Mouse (Mus musculus) heart, embryonic 10.5 days (tissue): ENCODE measurements around the gene Cd22. TPM values are rescaled to one million over a fixed set of nuclear protein-coding genes. Genes with fewer than 3 reads are reported as not detected.
"Not testable (repeated sequence)": the region's sequence is repeated elsewhere in the genome, so short reads cannot be mapped to it uniquely, and the experiment has no call there.

Experiments
- DNase-seq: peaks from one replicate; pipeline ENCODE4 v3.0.0-alpha.2; 2017; ENCODE audit warnings: low spot score
- H3K27ac ChIP-seq: fragments of 300-500 bp; sonication (generic); 2 replicates; pipeline ENCODE4 v1.5.1; 2016; ENCODE audit warnings: mild to moderate bottlenecking
- H3K27me3 ChIP-seq: fragments of 300-500 bp; sonication (generic); 2 replicates; pipeline ENCODE4 v1.6.1; 2016; ENCODE audit warnings: mild to moderate bottlenecking; ENCODE audit not compliant: poor library complexity, insufficient read depth, severe bottlenecking
- H3K36me3 ChIP-seq: fragments of 300-500 bp; sonication (generic); 2 replicates; pipeline ENCODE4 v1.6.1; 2016; ENCODE audit warnings: mild to moderate bottlenecking, moderate library complexity
- H3K4me1 ChIP-seq: fragments of 300-500 bp; sonication (generic); 2 replicates; pipeline ENCODE4 v1.6.1; 2016; ENCODE audit warnings: mild to moderate bottlenecking
- H3K4me3 ChIP-seq: fragments of 300-500 bp; sonication (generic); 2 replicates; pipeline ENCODE4 v1.5.1; 2016; ENCODE audit warnings: mild to moderate bottlenecking, moderate library complexity
- H3K9me3 ChIP-seq: fragments of 300-500 bp; sonication (generic); 2 replicates; pipeline ENCODE4 v1.6.1; 2016; ENCODE audit warnings: mild to moderate bottlenecking, moderate library complexity
- WGBS: fragments of 180-500 bp; shearing (Covaris S2); methylation state at CpG from one replicate; pipeline ENCODE4 v1.1.7; 2016; 5-methylcytosine and 5-hydroxymethylcytosine counted together
- polyA plus RNA-seq: library from polyadenylated mRNA; unstranded; fragments of >200 nt; fragmentation: Nextera tagmentation; extraction: Ambion mirVana; gene quantifications from 2 replicates; pipeline ENCODE4 v1.2.1, GENCODE M21; 2016

Gene Cd22
- polyA plus RNA-seq, 1 experiment from 2014 or later: not detected

- not testable (repeated sequence) for H3K27ac ChIP-seq, DNase-seq, H3K27me3 ChIP-seq, H3K4me1 ChIP-seq, H3K4me3 ChIP-seq, H3K9me3 ChIP-seq, H3K36me3 ChIP-seq
Measured at GRCm38 (mm10) chr7:30828871-30829270, 51.3 kb downstream of the Cd22 start.

GRCm38 (mm10) chr7:30826660-30827059 lies 53.5 kb downstream of the Cd22 start:
- no peak overlapping the region for H3K4me3 ChIP-seq
- H3K27ac ChIP-seq: no peak overlapping the region
- no peak for DNase-seq
- H3K27me3 ChIP-seq: no peaks in the 10 kb centered on the region
- H3K36me3 ChIP-seq: no peaks in the 10 kb centered on the region
- WGBS: 82% methylated on average over 9 of the region's 10 CpGs
- H3K9me3 ChIP-seq: no peaks in the 10 kb centered on the region
- H3K4me1 ChIP-seq: 0 out of 2 replicates have a peak, but pooled peaks cover under 1% of the 10 kb centered on the region

DNA sequence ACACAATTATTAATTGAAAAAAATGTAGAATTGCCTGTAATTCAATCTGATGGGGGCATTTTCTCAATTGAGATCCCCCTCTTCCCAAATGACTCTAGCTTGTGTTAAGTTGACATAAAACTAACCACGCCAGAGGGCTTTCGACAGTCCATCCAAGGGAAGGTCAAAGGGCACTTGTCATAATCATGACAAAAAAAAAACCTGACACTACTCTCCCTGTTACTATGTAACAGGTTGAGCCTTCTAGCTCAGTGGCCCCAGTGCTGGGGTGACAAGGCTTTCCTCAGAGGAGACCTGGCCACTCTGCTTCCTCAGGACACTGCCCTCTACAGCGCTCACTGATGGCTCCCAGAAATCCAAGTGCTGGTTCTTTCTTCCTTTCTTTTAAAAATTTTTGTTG lies 55.8 kb downstream of the Cd22 start:
- Histone ChIP-seq H3K4me3 (no peak overlapping the region), H3K27ac (no peak overlapping the region), H3K36me3 (no peaks in the 10 kb centered on the region), H3K27me3 (peaks cover 16% of the 10 kb centered on the region; the same call in 1 of the 2 replicates), H3K9me3 (no peaks in the 10 kb centered on the region), H3K4me1 (0 out of 2 replicates have a peak, but pooled peaks cover 6% of the 10 kb centered on the region)
- 80% methylated on average over 3 of the region's 3 CpGs for WGBS
- no peak for DNase-seq

DNA sequence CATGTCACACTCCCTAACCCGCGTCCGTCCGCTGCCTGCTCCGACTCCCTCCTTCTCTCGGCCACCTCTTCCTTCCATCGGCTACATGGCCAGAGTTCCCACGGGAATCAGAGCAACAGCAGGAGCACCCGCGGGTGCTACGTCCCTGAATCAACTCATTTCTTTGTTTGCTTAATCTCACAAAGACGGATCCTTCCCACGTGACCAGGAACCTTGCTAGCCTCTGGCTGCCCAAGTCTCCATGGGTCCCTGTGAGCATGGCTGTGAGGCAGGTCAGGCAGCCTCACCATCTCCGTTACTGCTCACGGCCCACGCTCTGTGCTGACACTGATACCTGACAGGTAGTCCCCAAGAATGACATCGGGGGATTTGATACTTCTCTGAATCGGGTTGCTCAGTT lies 56.5 kb downstream of the Cd22 start, which contains the start of gene Ffar2:
Ffar2 (minus strand) TSS at position 101 of the 400 bp plus-strand sequence.
- Histone ChIP-seq H3K36me3 (no peaks in the 10 kb centered on the region), H3K9me3 (no peaks in the 10 kb centered on the region), H3K4me1 (0 out of 2 replicates have a peak, but pooled peaks cover 6% of the 10 kb centered on the region), H3K4me3 (no peak within 1 kb of the TSS), H3K27me3 (peaks cover 19% of the 10 kb centered on the region; the same call in 1 of the 2 replicates), H3K27ac (no peak within 1 kb of the TSS)
- 85% methylated on average over 18 of the region's 18 CpGs for WGBS
- DNase-seq: no peak

GRCm38 (mm10) chr7:30821532-30821931 lies 58.6 kb downstream of the Cd22 start:
- no peak overlapping the region for H3K4me3 ChIP-seq
- no peaks in the 10 kb centered on the region for H3K36me3 ChIP-seq
- H3K27me3 ChIP-seq: peaks cover 19% of the 10 kb centered on the region; the same call in 1 of the 2 replicates
- DNase-seq: no peak
- no peaks in the 10 kb centered on the region for H3K9me3 ChIP-seq
- WGBS: 66% methylated on average over 5 of the region's 5 CpGs
- H3K4me1 ChIP-seq: 0 out of 2 replicates have a peak, but pooled peaks cover 6% of the 10 kb centered on the region
- no peak overlapping the region for H3K27ac ChIP-seq

- Histone ChIP-seq H3K36me3 (no peaks in the 10 kb centered on the region), H3K4me3 (no peak overlapping the region), H3K9me3 (no peaks in the 10 kb centered on the region), H3K4me1 (0 out of 2 replicates have a peak, but pooled peaks cover 6% of the 10 kb centered on the region), H3K27ac (no peak overlapping the region), H3K27me3 (peaks cover 19% of the 10 kb centered on the region; the same call in 1 of the 2 replicates)
- DNase-seq: no peak
- WGBS: 57% methylated on average over 7 of the region's 7 CpGs
Measured at GRCm38 (mm10) chr7:30820854-30821445, 59.2 kb downstream of the Cd22 start.

DNA sequence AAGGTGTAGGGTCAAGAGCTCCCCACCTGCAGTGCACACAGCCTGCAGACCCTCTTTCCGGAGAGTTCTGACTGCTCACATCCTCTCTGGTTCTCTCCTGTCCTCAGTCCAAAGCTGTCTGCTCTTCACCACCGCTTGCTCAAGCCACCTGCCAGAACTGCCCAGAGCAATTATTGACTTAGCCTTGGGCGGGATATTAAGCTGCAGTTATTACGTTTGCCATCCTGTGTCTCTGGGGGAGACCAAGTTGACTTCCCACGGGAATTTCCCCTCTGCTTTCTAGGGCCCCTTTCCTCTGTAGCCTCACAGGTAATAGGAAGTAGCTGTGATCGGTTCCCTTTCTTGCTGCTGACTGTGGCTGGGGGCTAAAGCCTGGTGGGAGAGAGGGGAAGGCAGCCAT lies 60.0 kb downstream of the Cd22 start:
- H3K9me3 ChIP-seq: no peaks in the 10 kb centered on the region
- DNase-seq: no peak
- H3K36me3 ChIP-seq: no peaks in the 10 kb centered on the region
- H3K4me3 ChIP-seq: no peak overlapping the region
- H3K27ac ChIP-seq: no peak overlapping the region
- H3K27me3 ChIP-seq: peaks cover 19% of the 10 kb centered on the region; the same call in 1 of the 2 replicates
- H3K4me1 ChIP-seq: 0 out of 2 replicates have a peak, but pooled peaks cover 6% of the 10 kb centered on the region
- WGBS: 75% methylated on average over 6 of the region's 6 CpGs

Other genes with a start within 250 kb of the Cd22 start
- 5.5 and 5.9 TPM in 2 replicates for gene Etv2, start 244.5 kb downstream of the Cd22 start, polyA plus RNA-seq
- 111 and 130 TPM in 2 replicates for gene Rbm42, start 230.0 kb downstream of the Cd22 start, polyA plus RNA-seq
- gene Haus5, start 215.3 kb downstream of the Cd22 start, polyA plus RNA-seq: 51.3 and 59.8 TPM in 2 replicates
- gene Pmis2, start 208.7 kb downstream of the Cd22 start, polyA plus RNA-seq: not detected in 2 replicates
- 0.48 and 1.1 TPM in 2 replicates for gene 2200002J24Rik, start 181.4 kb downstream of the Cd22 start, polyA plus RNA-seq
- gene Atp4a, start 168.1 kb downstream of the Cd22 start, polyA plus RNA-seq: 1.1 and 1.5 TPM in 2 replicates
- 183 and 189 TPM in 2 replicates for gene Tmem147, start 150.8 kb downstream of the Cd22 start, polyA plus RNA-seq
- 0.23 and 0.48 TPM in 2 replicates for gene Gapdhs, start 136.7 kb downstream of the Cd22 start, polyA plus RNA-seq
- gene Sbsn, start 128.9 kb downstream of the Cd22 start, polyA plus RNA-seq: 0.84 and 1.1 TPM in 2 replicates
- 0.39 and 0.81 TPM in 2 replicates for gene Dmkn, start 116.6 kb downstream of the Cd22 start, polyA plus RNA-seq
- not detected in 2 replicates for gene Krtdap, start 92.4 kb downstream of the Cd22 start, polyA plus RNA-seq
- 0.20 TPM in 1 of 2 replicates, not detected in the other for gene Ffar2, start 56.6 kb downstream of the Cd22 start, polyA plus RNA-seq
- 0.10 and 0.17 TPM in 2 replicates for gene Ffar3, start 24.2 kb downstream of the Cd22 start, polyA plus RNA-seq
- gene Ffar1, start 18.8 kb downstream of the Cd22 start, polyA plus RNA-seq: not detected in 2 replicates
- gene Mag, start 34.5 kb upstream of the Cd22 start, polyA plus RNA-seq: 0.30 and 0.38 TPM in 2 replicates
- gene Hamp2, start 44.3 kb upstream of the Cd22 start, polyA plus RNA-seq: not detected in 2 replicates
- gene Hamp, start 63.7 kb upstream of the Cd22 start, polyA plus RNA-seq: not detected in 2 replicates
- 15.0 and 26.9 TPM in 2 replicates for gene Usf2, start 76.5 kb upstream of the Cd22 start, polyA plus RNA-seq
- 16.6 and 40.3 TPM in 2 replicates for gene Lsr, start 93.1 kb upstream of the Cd22 start, polyA plus RNA-seq
- gene Fam187b, start 93.4 kb upstream of the Cd22 start, polyA plus RNA-seq: 1.2 and 2.5 TPM in 2 replicates
- 24.3 and 26.4 TPM in 2 replicates for gene Fxyd5, start 162.1 kb upstream of the Cd22 start, polyA plus RNA-seq
- gene Fxyd7, start 171.1 kb upstream of the Cd22 start, polyA plus RNA-seq: 0.22 and 1.5 TPM in 2 replicates
- gene Fxyd1, start 176.9 kb upstream of the Cd22 start, polyA plus RNA-seq: 167 and 365 TPM in 2 replicates
- gene Lgi4, start 179.0 kb upstream of the Cd22 start, polyA plus RNA-seq: 0.27 and 0.41 TPM in 2 replicates
- 0.53 and 2.0 TPM in 2 replicates for gene Fxyd3, start 196.4 kb upstream of the Cd22 start, polyA plus RNA-seq
- 3.6 and 15.0 TPM in 2 replicates for gene Hpn, start 234.9 kb upstream of the Cd22 start, polyA plus RNA-seq
- 3.9 and 4.3 TPM in 2 replicates for gene Scn1b, start 246.7 kb upstream of the Cd22 start, polyA plus RNA-seq